Mouse (Mus musculus) CH12.LX (cell line): ENCODE data around the gene Gm10638.

Experiments
- BHLHE40 ChIP-seq: IDR thresholded peaks from 2 replicates; pipeline ENCODE4 v1.6.1; 2011; ENCODE audit warnings: mild to moderate bottlenecking, low read depth, low read length, improper control_type of control experiment
- CTCF ChIP-seq, 2 experiments: IDR thresholded peaks in 1 of 2; conservative IDR thresholded peaks in 1 of 2; 2 replicates each; pipeline ENCODE4 v1.5.1; 2011 to 2012; ENCODE audit warnings: low read depth in 2 of 2, low read length in 2 of 2, improper control_type of control experiment in 1 of 2, inconsistent platforms in 1 of 2, mild to moderate bottlenecking in 1 of 2, moderate library complexity in 1 of 2
- HCFC1 ChIP-seq: IDR thresholded peaks from 2 replicates; pipeline ENCODE4 v1.6.1; 2012; ENCODE audit warnings: low read depth, mild to moderate bottlenecking, inconsistent platforms, low read length, improper control_type of control experiment
- KAT2A ChIP-seq: IDR thresholded peaks from 2 replicates; pipeline ENCODE4 v1.6.1; 2012; ENCODE audit warnings: low read length, improper control_type of control experiment, inconsistent platforms; ENCODE audit not compliant: insufficient replicate concordance
- MAFK ChIP-seq: IDR thresholded peaks from 2 replicates; pipeline ENCODE4 v1.6.1; 2011; ENCODE audit warnings: low read length, improper control_type of control experiment; ENCODE audit not compliant: insufficient replicate concordance
- MAX ChIP-seq: IDR thresholded peaks from 2 replicates; pipeline ENCODE4 v1.6.1; 2011; ENCODE audit warnings: low read length, improper control_type of control experiment
- RCOR1 ChIP-seq: conservative IDR thresholded peaks from 2 replicates; pipeline ENCODE4 v1.6.1; 2012; ENCODE audit warnings: low read depth, mild to moderate bottlenecking, inconsistent platforms, low read length, improper control_type of control experiment
- SIN3A ChIP-seq: IDR thresholded peaks from 2 replicates; pipeline ENCODE4 v1.6.1; 2012; ENCODE audit warnings: low read length, improper control_type of control experiment, inconsistent platforms
- ZC3H11A ChIP-seq: IDR thresholded peaks from 2 replicates; pipeline ENCODE4 v1.6.1; 2012; ENCODE audit warnings: low read depth, mild to moderate bottlenecking, inconsistent platforms, low read length, improper control_type of control experiment
- ZMIZ1 ChIP-seq: IDR thresholded peaks from 2 replicates; pipeline ENCODE4 v1.6.1; 2012; ENCODE audit warnings: low read depth, mild to moderate bottlenecking, inconsistent platforms, low read length, improper control_type of control experiment

DNA sequence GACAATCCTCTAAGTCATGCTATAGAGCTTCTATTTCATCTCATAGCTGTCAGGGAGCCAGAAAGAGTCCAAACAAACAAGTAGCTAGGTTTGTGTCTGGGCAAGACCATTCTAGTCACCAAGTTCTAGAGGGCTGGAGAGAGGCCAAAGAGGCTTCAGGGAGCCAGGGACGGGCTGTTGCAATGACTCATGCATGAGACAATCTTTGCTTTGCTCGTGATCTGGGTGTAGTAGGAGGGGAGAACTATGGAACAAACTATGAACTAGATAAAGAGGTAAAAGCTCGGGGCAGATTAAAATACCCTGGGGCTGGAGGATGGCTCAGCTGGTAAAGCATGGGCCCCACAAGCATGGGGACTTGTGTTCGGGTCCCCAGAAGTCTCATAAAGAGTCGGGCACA is 23.0 kb downstream of the Gm10638 start:
- TF ChIP-seq CTCF (conservative IDR thresholded peaks at IDR 0.05 in 1 of 2, IDR thresholded peaks at IDR 0.05 in 1 of 2; ENCODE audit: low read depth in 2 of 2, low read length in 2 of 2): no peak
- no peak for TF ChIP-seq KAT2A
- no peak for TF ChIP-seq ZC3H11A
- TF ChIP-seq SIN3A: no peak
- TF ChIP-seq HCFC1: no peak
- no peak for TF ChIP-seq ZMIZ1
- no peak for TF ChIP-seq BHLHE40
- TF ChIP-seq MAFK: no peak
- TF ChIP-seq MAX: no peak
- no peak for TF ChIP-seq RCOR1
